Mouse (Mus musculus) ovary, adult 18-20 months (tissue): ENCODE results near the gene Tcn2.
"Not testable (repeated sequence)": the region's sequence is repeated elsewhere in the genome, so short reads cannot be mapped to it uniquely, and the experiment has no call there.

Source experiments
- DNase-seq: peaks from one replicate; pipeline ENCODE4 v3.0.0; 2022; ENCODE audit warnings: low spot score, mixed read lengths

Tcn2 gene

DNA sequence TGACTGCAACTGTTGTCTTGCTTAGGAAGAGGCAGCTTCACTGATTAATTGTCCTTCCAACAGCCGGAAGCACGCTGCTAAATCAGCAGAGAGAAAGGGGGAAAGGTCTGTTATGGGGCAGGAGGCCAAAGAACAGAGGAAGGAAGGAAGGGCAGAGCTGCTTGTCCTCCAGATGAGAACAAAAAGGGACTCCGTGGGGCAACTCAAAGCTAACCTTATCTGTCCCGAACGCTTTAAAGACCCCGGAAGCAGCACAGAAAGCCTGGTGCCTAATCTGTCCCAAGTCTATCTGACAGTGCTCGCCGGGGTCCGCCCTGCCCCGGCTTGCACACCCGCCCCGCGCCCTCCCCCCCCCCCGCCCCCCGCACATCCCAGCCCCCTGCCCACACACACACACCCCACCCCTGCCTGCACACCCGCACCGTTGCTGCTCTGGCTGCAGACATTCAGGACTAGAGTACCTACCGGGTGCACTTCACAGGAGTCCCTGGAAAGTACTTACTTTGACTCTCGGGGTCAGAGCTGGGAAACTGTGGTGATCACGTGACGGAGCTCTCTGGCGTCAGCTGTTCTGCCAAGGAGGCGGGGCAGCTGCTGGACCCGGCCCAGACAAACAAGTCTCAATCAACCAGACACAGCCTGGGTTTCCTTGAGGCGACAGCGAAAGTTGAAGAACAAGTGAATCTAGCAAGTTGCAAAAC is at the start of gene Tcn2:
Gene Tcn2, minus strand, starts transcription at position 649 of the 701 bp plus-strand sequence.
- DNase-seq = peak; percentile 82

DNA sequence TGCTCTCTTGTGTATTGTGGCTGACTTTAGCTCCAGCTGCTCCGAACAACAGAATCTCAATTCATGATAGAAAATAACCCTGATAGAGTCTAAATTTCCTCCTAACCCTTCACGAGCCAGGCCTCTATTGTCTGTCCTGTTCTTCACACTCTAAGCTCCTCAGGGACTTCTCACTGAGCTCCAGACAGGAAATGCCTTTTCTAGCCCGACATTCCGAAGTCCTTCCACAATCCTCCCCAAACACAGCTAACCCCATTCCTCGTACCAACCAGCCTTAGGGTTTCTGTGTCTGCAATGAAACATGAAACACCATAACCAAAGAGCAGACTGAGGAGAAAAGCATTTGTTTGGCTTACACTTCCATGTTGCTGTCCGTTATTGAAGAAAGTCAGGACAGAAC is 49.6 kb upstream of the Tcn2 start:
- DNase-seq = no peak

DNA sequence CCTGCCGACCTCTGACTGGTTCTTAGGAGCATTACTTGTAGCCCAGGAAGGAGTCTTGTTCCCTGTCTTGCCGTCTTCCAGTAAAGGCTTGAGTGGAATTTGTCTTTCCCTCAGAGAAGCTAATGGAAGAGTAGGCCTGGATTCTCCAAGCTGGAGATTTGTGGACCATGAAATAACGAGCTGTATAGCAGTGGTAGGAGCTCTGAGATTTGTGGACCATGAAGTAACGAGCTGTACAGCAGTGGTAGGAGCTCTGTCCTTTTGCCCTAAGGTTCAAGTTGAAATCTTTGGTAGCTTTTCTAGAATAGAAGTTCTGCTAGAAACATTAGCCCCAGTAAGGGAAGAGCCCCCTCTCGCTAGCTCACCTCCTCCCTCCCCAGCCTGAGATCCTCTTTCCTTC is 46.5 kb upstream of the Tcn2 start:
- no peak for DNase-seq

GRCm38 (mm10) chr11:3976678-3977077 is 44.7 kb upstream of the Tcn2 start, which contains the start of gene 4930556J24Rik:
Gene 4930556J24Rik, minus strand, starts transcription at chr11:3976778.
- no peak for DNase-seq

DNA sequence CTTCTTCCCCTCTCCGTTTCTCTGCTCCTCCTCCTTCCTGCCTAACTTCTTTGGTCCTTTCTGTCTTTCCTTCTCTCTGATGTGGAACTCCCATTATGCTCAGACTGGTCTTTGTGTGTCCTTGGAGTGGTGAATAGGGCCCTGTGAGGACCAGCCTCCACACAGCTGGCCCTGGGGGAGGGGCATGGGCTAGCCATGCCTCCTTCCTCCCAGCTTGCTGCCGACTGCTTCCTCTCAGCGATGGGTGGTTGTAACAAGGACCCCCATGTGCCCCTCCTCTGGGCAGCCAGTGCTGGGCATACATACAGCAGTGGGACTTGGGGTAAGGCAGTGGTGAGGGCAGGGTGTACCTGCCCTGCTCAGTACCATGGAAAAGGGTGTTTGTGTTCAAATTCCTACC is 42.4 kb upstream of the Tcn2 start:
- no peak for DNase-seq

DNA sequence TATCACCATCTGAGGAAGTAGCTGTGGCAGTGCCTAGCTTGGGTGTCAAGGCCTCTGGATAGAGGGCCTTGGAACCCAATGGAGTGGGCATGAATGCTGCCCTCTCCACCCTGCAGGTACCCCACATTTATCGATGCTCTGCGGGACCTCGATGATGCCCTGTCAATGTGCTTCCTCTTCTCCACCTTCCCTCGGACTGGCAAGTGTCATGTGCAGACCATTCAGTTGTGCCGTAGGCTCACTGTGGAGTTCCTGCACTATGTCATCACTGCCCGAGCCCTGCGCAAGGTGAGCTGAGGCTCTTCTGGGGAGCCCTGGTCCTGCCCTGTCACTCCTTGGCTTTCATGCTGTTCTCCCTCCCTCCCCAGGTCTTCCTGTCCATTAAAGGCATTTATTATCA is 41.1 kb upstream of the Tcn2 start:
- no peak for DNase-seq

- DNase-seq = no peak
Measured at GRCm38 (mm10) chr11:3970361-3970760, 38.4 kb upstream of the Tcn2 start.

DNA sequence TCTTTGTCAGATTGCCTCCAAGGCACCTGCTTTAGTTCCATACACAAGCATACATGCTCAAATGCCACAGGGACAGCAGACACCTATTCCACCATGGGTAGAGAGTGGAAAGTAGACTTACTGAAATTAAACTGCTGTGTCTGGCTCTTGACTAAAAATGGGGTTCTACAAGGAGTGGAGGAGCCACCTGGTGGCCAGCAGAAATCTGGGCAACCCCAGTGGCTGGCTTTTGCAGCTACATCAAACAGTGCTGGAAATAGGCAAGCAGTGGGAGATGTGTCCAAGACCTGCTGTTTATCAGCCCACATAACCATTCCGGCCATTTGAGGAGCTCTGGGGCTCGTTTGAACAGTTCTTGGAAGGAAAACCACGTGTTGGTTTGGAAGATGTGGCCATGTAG is 37.9 kb upstream of the Tcn2 start:
- no peak for DNase-seq

DNA sequence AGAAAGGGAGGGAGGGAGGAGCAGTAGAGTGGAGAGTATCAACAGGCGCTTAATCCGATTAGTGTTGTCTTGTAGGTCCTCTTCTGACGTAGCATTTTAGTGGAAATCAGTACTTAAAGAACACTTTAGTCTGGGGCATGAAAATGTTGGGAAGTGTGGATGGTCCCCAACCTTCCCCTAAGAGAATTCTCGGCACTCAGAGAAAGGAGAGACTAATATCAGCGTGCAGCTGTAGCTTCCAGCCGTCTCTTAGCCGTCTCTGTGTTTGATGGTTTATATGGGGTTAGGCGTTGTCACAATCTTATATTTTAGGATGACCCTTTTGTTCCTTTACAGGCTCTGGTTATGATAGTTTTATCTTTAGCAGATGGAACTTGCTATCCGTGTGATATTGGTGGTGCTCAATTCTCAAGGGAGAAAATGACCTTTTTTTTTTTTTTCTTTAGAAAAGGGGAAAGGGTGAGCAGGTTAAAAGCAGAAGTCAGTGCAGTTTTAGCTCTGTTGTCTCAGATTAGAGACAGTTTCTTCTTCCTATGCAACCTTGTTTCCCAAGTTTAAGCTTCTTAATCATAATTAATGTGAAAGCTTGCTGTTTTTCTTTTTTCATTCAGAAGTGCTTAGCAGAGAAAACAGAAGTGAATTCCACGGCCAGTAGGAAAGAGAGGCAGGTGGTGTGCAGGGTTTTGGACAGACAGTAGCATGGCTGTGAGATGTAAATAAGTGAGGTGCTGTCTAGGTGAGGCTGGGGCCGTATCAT is 32.6 kb upstream of the Tcn2 start:
- no peak for DNase-seq

DNA sequence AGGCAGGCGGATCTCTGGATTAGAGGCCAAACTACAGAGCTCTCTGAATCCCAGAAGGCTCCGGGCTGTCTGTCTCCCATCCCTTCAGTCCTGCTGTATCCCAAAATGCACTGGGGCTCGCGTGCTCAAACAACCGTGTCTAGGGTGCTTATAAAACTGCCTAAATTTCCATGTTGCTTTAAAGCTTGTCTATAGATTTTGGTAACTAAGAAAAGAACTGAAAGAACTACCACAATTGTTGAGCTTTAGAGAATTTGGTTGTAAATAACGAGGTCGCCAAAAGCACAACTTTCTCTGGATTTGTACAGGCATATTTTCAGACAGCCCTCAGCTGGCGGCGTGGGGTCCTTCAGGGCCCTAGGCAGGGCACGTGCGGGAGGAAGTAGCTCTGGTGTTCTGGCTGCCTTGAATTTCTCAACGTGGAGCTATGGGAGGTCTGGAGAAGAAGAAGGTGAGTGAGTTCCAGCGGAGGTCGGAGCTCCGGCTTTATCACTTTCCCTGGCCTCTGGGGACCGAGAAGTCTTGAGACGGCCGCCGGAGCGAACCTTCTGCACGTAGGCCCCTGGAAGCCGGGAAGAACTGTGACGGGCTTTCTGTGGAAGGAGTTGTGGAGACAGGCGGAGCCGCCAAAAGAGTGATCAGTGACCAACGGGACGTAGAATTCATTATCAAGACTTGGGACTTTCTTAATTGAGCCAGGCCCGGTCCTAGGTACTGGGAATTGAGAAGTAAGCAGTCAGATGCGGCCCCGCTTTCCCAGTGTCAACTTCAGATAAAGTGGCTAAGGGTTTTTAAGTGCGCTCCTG is 31.9 kb upstream of the Tcn2 start, which contains the start of gene Pes1:
Gene Pes1, plus strand, starts transcription at position 366 of the 806 bp plus-strand sequence.
- peak; percentile 65 for DNase-seq

GRCm38 (mm10) chr11:3963155-3963554 is 31.2 kb upstream of the Tcn2 start:
- no peak for DNase-seq

DNA sequence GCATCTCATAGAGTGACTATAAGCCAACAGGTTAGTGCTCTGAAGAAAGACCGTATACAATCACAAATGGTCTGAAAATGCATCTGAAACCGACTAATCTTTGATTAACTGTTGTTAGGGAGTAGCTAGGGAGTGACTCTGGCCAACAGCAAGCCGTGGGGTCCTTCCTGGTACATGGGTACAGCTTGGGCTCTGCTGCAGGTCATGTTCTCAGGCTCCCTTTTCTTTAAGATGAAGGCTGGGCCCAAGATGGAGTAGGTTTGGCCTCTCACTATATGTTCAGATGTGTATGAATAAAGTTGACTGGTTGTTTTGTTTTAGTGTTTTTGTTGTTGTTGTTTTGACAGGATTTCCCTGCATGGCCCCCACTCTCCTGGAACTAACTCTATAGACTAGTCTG is 29.8 kb upstream of the Tcn2 start:
- DNase-seq = no peak

DNA sequence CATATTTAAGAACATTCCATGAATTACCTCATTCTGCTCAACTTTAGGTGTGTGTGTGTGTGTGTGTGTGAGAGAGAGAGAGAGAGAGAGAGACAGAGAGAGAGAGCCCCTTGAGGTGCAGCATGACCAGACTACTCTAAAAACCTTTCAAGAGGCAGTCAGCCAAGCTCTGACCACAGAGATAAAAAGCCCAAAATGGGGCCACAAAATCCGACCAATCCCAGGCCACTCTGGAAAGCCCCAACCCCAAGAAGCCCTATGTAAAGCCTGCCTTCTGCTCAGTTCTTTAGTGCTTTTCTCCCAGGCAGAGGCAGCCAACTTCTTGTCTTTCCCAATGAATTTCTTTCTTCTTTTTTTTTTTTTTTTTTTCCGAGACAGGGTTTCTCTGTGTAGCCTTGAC is 28.9 kb upstream of the Tcn2 start:
- no peak for DNase-seq

DNA sequence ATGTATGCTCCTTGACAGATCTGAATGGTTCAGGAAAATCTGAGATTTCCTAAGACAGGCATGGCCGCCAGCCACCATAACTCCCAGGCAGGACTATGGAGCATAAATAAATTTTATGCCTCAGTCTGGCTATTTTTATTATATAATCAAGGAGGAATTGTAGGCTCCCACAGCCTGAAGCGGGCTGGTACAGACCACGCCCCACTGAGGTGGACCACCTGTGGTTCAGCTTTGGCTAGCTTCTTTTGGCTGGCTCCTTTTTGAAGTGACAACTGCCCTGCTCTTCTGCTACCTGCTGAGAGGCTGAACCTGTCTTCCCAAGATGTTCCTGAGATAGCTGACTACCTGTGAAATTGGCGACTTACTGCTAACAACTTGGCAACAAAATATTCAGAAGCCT is 23.4 kb upstream of the Tcn2 start:
- DNase-seq = not testable (repeated sequence)

GRCm38 (mm10) chr11:3954876-3955275 is 22.9 kb upstream of the Tcn2 start:
- not testable (repeated sequence) for DNase-seq

DNA sequence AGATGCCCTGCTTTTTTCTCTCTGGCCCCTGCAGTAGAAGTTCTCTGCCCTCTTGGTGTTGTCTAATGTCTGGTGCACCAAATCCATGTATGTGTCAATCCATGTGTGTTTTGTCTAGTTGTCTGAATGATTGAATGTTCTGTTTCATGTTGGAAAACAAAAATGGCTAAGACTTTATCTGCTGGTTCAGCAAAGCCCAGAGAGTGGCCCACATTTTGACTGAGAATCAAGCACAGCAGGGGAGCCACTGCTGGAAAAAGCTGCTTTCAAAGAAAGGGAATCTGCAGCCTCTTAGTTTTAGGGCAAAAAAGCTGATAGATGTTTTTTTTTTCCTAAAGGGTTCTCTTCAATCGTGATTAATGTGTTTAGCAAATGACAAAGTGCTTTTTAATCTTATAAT is 14.4 kb upstream of the Tcn2 start:
- no peak for DNase-seq

DNA sequence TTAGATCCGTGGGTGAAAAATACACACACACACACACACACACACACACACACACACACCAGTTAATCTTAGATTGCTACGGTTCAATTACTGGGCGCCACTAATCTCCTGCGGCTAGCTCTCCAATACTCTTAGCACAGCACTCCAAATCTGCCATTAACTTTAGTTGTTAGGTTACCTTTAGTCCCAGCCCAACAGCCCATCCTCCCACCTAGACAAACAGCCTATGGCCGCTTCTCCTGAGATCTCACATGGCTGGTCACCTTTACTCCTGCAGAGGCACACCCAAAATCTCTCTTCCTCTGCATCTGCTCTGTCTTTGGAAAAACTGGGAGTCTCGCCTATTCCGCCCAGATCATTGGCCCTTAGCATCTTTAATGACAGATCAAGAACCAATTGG is 9.4 kb upstream of the Tcn2 start:
- no peak for DNase-seq

GRCm38 (mm10) chr11:3937321-3937874 is 5.4 kb upstream of the Tcn2 start:
- DNase-seq = no peak

DNA sequence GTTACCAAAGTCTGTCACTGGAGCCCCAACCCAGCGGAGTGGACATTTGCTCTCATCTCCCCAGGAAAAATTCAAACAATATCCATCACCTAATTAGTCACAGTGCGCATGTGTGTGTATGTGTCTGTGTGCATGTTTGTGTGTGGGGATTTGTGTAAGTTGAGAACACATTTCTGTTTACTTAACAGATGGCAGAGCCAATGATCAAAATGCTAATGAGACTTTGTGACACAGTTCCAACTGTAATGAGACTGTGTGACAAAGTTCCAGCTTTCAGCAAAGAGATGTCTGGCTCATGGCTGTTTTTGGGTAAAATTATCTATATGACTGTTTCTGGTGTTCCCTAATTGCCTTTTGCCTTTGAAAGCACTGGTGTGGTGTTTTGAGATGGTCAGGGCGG is 4.4 kb upstream of the Tcn2 start:
- DNase-seq = no peak

GRCm38 (mm10) chr11:3935135-3935534 is 3.2 kb upstream of the Tcn2 start:
- DNase-seq = no peak

DNA sequence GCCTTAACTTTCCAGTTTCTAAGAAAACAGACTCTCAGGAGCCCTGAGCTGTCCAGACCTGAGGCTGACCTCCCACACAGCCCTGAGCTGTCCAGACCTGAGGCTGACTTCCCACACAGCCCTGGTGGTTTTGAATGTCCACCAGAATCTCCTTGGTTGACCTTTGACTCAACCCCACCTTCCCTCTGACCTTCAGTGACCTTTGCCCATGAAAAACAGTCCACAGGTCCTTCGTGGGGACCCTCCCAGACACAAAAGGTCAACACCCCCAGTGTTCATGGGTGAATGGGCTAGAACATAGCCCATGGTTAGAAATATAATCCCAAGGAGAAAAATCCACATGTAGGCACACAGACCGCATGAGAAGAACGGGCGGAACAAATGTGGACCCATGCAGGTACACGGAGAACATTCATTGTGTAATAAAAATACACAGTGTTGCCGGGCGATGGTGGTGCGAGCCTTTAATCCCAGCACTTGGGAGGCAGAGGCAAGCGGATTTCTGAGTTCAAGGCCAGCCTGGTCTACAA is 1.9 kb upstream of the Tcn2 start:
- DNase-seq = no peak

DNA sequence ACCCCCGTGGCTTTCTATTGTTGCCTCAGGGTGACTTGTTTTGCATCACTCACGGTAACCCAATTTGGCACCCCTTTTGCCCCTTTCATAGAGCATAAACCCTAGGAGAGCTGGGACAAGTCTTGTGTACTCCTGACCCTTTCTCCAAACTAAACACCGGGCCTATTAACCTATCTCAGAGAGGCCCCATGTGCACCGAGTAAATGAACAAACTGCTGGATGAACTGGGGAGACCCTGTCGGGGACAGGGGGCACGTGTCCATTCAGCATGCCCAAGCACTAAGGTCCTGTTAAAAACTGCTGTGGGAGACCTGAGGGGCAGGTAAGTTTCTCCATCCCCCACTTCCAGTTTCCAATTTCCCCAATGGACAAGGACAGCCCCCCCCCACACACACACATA is 1.0 kb downstream of the Tcn2 start:
- DNase-seq = no peak
